Mouse (Mus musculus) CH12.LX (cell line): ENCODE results near the gene Raf1. TPM values are rescaled to one million over a fixed set of nuclear protein-coding genes. Genes with fewer than 3 reads are reported as not detected.

Experiments
- DNase-seq: peaks from one replicate; pipeline ENCODE4 v3.0.0-alpha.2; 2013; ENCODE audit errors: extremely low read depth
- H3K27ac ChIP-seq: 2 replicates; pipeline ENCODE4 v1.5.1; 2012; ENCODE audit warnings: low read depth, mild to moderate bottlenecking, control low read depth, moderate library complexity; ENCODE audit not compliant: insufficient read depth
- H3K27me3 ChIP-seq: replicated peaks from 2 replicates; pipeline ENCODE3; 2012; ENCODE audit warnings: inconsistent platforms
- H3K36me3 ChIP-seq, 2 experiments: replicated peaks in 1 of 2; 2 replicates each; pipeline versions ENCODE3 to v1.6.1; 2012; ENCODE audit warnings: inconsistent platforms in 1 of 2, low read length in 1 of 2, mild to moderate bottlenecking in 1 of 2, mixed read lengths in 1 of 2, moderate library complexity in 1 of 2; ENCODE audit not compliant: control insufficient read depth in 1 of 2, insufficient read depth in 1 of 2
- H3K4me1 ChIP-seq, 2 experiments: 2 replicates each; pipeline ENCODE4 v1.6.1; 2012; ENCODE audit warnings: inconsistent platforms in 1 of 2, moderate library complexity in 1 of 2; ENCODE audit not compliant: insufficient read depth in 2 of 2, control insufficient read depth in 1 of 2
- H3K4me2 ChIP-seq: 2 replicates; pipeline ENCODE4 v1.6.1; 2012; ENCODE audit warnings: low read depth, mild to moderate bottlenecking, control low read depth; ENCODE audit not compliant: poor library complexity, insufficient read depth, severe bottlenecking
- H3K4me3 ChIP-seq, 3 experiments: fragments of 150-350 bp in 1 of 3; sonication (generic) in 1 of 3; replicated peaks in 1 of 3; 2 replicates each; pipeline versions ENCODE3 to v1.5.1; 2011 to 2012; ENCODE audit warnings: low read depth in 2 of 3, low read length in 2 of 3, mild to moderate bottlenecking in 2 of 3, moderate library complexity in 2 of 3, control low read depth in 1 of 3, improper control_type of control experiment in 1 of 3, inconsistent platforms in 1 of 3, mixed read lengths in 1 of 3; ENCODE audit not compliant: poor library complexity in 1 of 3
- H3K79me2 ChIP-seq: replicated peaks from 2 replicates; pipeline ENCODE4 v1.6.1; 2012; ENCODE audit warnings: mild to moderate bottlenecking, moderate library complexity; ENCODE audit not compliant: control insufficient read depth, poor library complexity, insufficient read depth, severe bottlenecking; ENCODE audit errors: extremely low read depth
- H3K9ac ChIP-seq: 2 replicates; pipeline ENCODE4 v1.6.1; 2012; ENCODE audit warnings: low read depth, mild to moderate bottlenecking, control low read depth, moderate library complexity; ENCODE audit not compliant: insufficient read depth
- H3K9me3 ChIP-seq: replicated peaks from 2 replicates; pipeline ENCODE3; 2012; ENCODE audit warnings: low read length, inconsistent platforms, mixed read lengths
- BHLHE40 ChIP-seq: IDR thresholded peaks from 2 replicates; pipeline ENCODE4 v1.6.1; 2011; ENCODE audit warnings: mild to moderate bottlenecking, low read depth, low read length, improper control_type of control experiment
- E2F4 ChIP-seq: IDR thresholded peaks from 2 replicates; pipeline ENCODE4 v1.6.1; 2011; ENCODE audit warnings: low read depth, low read length, improper control_type of control experiment; ENCODE audit not compliant: insufficient replicate concordance
- ELF1 ChIP-seq: IDR thresholded peaks from 2 replicates; pipeline ENCODE4 v1.6.1; 2014; ENCODE audit warnings: low read depth, mild to moderate bottlenecking, inconsistent platforms, low read length, improper control_type of control experiment
- GABPA ChIP-seq: IDR thresholded peaks from 2 replicates; pipeline ENCODE4 v1.6.1; 2012; ENCODE audit warnings: low read depth, low read length, improper control_type of control experiment, inconsistent platforms; ENCODE audit not compliant: insufficient replicate concordance
- IRF4 ChIP-seq: IDR thresholded peaks from 2 replicates; pipeline ENCODE4 v1.6.1; 2014; ENCODE audit warnings: low read depth, mild to moderate bottlenecking, inconsistent platforms, low read length, improper control_type of control experiment
- JUND ChIP-seq: conservative IDR thresholded peaks from 2 replicates; pipeline ENCODE4 v1.6.1; 2011; ENCODE audit warnings: low read depth, low read length, improper control_type of control experiment
- KAT2A ChIP-seq: IDR thresholded peaks from 2 replicates; pipeline ENCODE4 v1.6.1; 2012; ENCODE audit warnings: low read length, improper control_type of control experiment, inconsistent platforms; ENCODE audit not compliant: insufficient replicate concordance
- MAX ChIP-seq: IDR thresholded peaks from 2 replicates; pipeline ENCODE4 v1.6.1; 2011; ENCODE audit warnings: low read length, improper control_type of control experiment
- MAZ ChIP-seq: IDR thresholded peaks from 2 replicates; pipeline ENCODE4 v1.6.1; 2012; ENCODE audit warnings: low read depth, mild to moderate bottlenecking, inconsistent platforms, low read length, improper control_type of control experiment, moderate library complexity
- PAX5 ChIP-seq: IDR thresholded peaks from 2 replicates; pipeline ENCODE4 v1.6.1; 2012; ENCODE audit warnings: low read length, inconsistent platforms, mixed read lengths
- RAD21 ChIP-seq: IDR thresholded peaks from 2 replicates; pipeline ENCODE4 v1.6.1; 2011; ENCODE audit warnings: low read depth, mild to moderate bottlenecking, low read length, improper control_type of control experiment, moderate library complexity
- SMC3 ChIP-seq: IDR thresholded peaks from 2 replicates; pipeline ENCODE4 v1.6.1; 2011; ENCODE audit warnings: low read depth, low read length, improper control_type of control experiment
- TBP ChIP-seq: conservative IDR thresholded peaks from 2 replicates; pipeline ENCODE4 v1.6.1; 2011; ENCODE audit warnings: low read depth, low read length, improper control_type of control experiment
- TCF12 ChIP-seq: IDR thresholded peaks from 2 replicates; pipeline ENCODE4 v1.6.1; 2014; ENCODE audit warnings: low read depth, mild to moderate bottlenecking, inconsistent platforms, low read length, improper control_type of control experiment
- UBTF ChIP-seq: IDR thresholded peaks from 2 replicates; pipeline ENCODE4 v1.6.1; 2012; ENCODE audit warnings: low read depth, mild to moderate bottlenecking, inconsistent platforms, low read length, improper control_type of control experiment, moderate library complexity
- ZKSCAN1 ChIP-seq: IDR thresholded peaks from 2 replicates; pipeline ENCODE4 v1.6.1; 2012; ENCODE audit warnings: low read depth, inconsistent platforms, low read length, improper control_type of control experiment, borderline replicate concordance
- ZMIZ1 ChIP-seq: IDR thresholded peaks from 2 replicates; pipeline ENCODE4 v1.6.1; 2012; ENCODE audit warnings: low read depth, mild to moderate bottlenecking, inconsistent platforms, low read length, improper control_type of control experiment
- ZNF384 ChIP-seq: IDR thresholded peaks from 2 replicates; pipeline ENCODE4 v1.6.1; 2012; ENCODE audit warnings: low read depth, low read length, improper control_type of control experiment, inconsistent platforms
- dilution Hi-C: fragments of 300-500 bp; cut with MboI; formaldehyde crosslinking; loops from 2 replicates; pipeline ENCODE4 v1.14.3; 2020; ENCODE audit warnings: low sequenced_read_pairs; ENCODE audit not compliant: extremely low pct_unique_long_range_greater_than_20kb, extremely low pct_ligation_motif_present
- in situ Hi-C: fragments of 300-500 bp; cut with MboI; formaldehyde crosslinking; loops from 3 replicates; pipeline ENCODE4 v1.14.3; 2019; ENCODE audit warnings: low sequenced_read_pairs, low pct_ligation_motif_present, low pct_unique_long_range_greater_than_20kb, mixed read lengths
- polyA plus RNA-seq: library from polyadenylated mRNA; unstranded; fragments of >175 nt; gene quantifications from 2 replicates; pipeline ENCODE4 v1.2.1, GENCODE M21; 2012; ENCODE audit warnings: low read depth; ENCODE audit not compliant: insufficient read length
- total RNA-seq, 2 experiments: library from RNA; depleted of rRNA; stranded (reverse); fragments of 300-350 nt in 1 of 2; fragments of >200 nt in 1 of 2; gene quantifications; 2 replicates each; pipeline ENCODE4 v1.2.3; 2012 to 2014

The Raf1 gene
- total and polyA plus RNA-seq, 3 experiments: 53.5 to 79.2 (median 59.8) TPM

- Histone ChIP-seq H3K9me3 (no peaks in the 10 kb centered on the region), H3K27me3 (peaks cover 4% of the 10 kb centered on the region), H3K27ac (no peak overlapping the region), H3K4me2 (no peak overlapping the region), H3K4me1 (peaks cover 2 to 5% of the 10 kb centered on the region in 2 experiments; a peak in 2 of 4 replicates), H3K4me3 (no peak overlapping the region), H3K9ac (no peak overlapping the region), H3K79me2 (no peaks in the 10 kb centered on the region), H3K36me3 (no peaks in the 10 kb centered on the region)
- DNase-seq: no peak
- TF ChIP-seq BHLHE40 (no peak), RAD21 (no peak), PAX5 (no peak), ELF1 (no peak), SMC3 (no peak), IRF4 (no peak), MAX (no peak), JUND (no peak), MAZ (no peak), E2F4 (no peak), GABPA (no peak), ZMIZ1 (no peak), KAT2A (no peak), TBP (no peak), ZNF384 (no peak), UBTF (no peak), TCF12 (no peak)
- dilution Hi-C loops (no loop called here), in situ Hi-C loops (no loop called here)
Observed at GRCm38 (mm10) chr6:115593252-115593651, 83.2 kb downstream of the Raf1 start.

- Histone ChIP-seq H3K4me3 (no peak within 1 kb of the TSS), H3K27me3 (peaks cover 4% of the 10 kb centered on the region), H3K27ac (no peak within 1 kb of the TSS), H3K79me2 (no peaks in the 10 kb centered on the region), H3K36me3 (no peaks in the 10 kb centered on the region), H3K9ac (no peak within 1 kb of the TSS), H3K9me3 (no peaks in the 10 kb centered on the region), H3K4me2 (no peak within 1 kb of the TSS)
- in situ Hi-C loops: no loop called here
- DNase-seq: no peak
- dilution Hi-C loops: no loop called here
- TF ChIP-seq ZKSCAN1: no peak
- TF ChIP-seq RAD21: no peak
- TF ChIP-seq, all 38 proteins: peak for 0
- peaks cover 2 to 5% of the 10 kb centered on the region in 2 experiments; a peak in 2 of 4 replicates for H3K4me1 ChIP-seq
Observed at GRCm38 (mm10) chr6:115592458-115592857, 84.0 kb downstream of the Raf1 start, which contains the start of gene Mkrn2os. TSS of gene Mkrn2os (minus strand) at chr6:115592576.
